11 mouse cellular contexts compared by ENCODE assay signal in the genomic region with DNA sequence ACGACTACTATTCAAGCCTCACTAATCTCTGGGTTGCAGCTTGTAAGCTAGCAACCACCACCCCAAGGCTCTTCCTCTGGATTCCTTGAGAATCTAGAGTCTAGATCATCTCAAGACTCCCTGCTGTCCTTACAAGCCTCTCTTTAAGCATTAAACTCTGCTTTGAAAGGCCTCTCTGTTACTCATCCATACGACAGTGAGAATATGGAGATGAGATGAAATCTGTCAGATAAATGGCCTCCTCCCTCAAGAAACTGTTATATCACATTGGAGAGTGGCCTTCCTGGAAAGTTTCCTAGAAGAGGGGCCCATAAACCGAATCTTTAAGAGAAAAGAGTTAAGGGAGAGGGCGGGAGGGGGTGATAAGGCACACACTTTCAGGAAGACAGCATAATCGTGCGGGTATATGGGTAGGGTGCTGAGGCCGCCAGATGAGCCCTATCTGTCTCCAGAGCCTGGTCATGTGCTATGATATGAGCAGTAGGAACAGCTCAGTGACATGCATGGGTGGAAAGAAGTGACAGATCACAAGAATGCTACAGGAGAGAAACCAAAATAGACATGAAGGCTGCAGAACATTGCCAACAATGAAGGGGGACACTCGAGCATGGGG. TPM values are rescaled to one million over a fixed set of nuclear protein-coding genes. Genes with fewer than 3 reads are reported as not detected.
A peak's percentile ranks its signal among the peaks of the same experiment; 100 is the strongest.
DNase-seq lines count a peak whose midpoint lies in the region; ATAC-seq lines count a peak whose summit lies in the region.
"Had no signal": no experiment of that assay in that cellular context is flagged by ENCODE, and none has a peak within 500 bp of the region (broad histone marks: within the 10 kb centered on the region; RNA-seq: fewer than 3 reads in every experiment).

No protein-coding gene starts in this region.

- H3K9ac ChIP-seq in liver, embryonic 12.5 days: peak overlapping the region; percentile 77

- intact Hi-C loops in heart, postnatal 36 days (cut with DNase I): no loop called here

- H3K27ac ChIP-seq in heart, embryonic 10.5 days: peak overlapping the region; percentile 74; the same call in 1 of the 2 replicates
- H3K27ac ChIP-seq in liver, embryonic 12.5 days: peak overlapping the region; percentile 100
- H3K27ac ChIP-seq: layer of hippocampus, adult 2 months had no signal

- peak; percentile 99 for ATAC-seq in liver, embryonic 12.5 days

- H3K27me3 ChIP-seq in heart, embryonic 10.5 days (ENCODE audit: insufficient read depth, poor library complexity, severe bottlenecking): no peaks in the 10 kb centered on the region
- H3K27me3 ChIP-seq in liver, embryonic 12.5 days (replicated peaks): no peaks in the 10 kb centered on the region

- WGBS in heart, embryonic 10.5 days: 55% methylated on average over 8 of the region's 8 CpGs
- WGBS in liver, embryonic 12.5 days (ENCODE audit: insufficient replicate concordance): 18% methylated on average over 8 of the region's 8 CpGs

- H3K9me3 ChIP-seq in heart, embryonic 10.5 days: no peaks in the 10 kb centered on the region
- H3K9me3 ChIP-seq in liver, embryonic 12.5 days (replicated peaks): no peaks in the 10 kb centered on the region

- H3K36me3 ChIP-seq in heart, embryonic 10.5 days: no peaks in the 10 kb centered on the region
- H3K36me3 ChIP-seq in liver, embryonic 12.5 days: no peaks in the 10 kb centered on the region

- DNase-seq in heart, embryonic 10.5 days (ENCODE audit: low spot score): peak; percentile 92
- DNase-seq in heart, postnatal 36 days: no peak
- peak; percentile 51 for DNase-seq in spleen, adult 12 weeks (ENCODE audit: low spot score)
- DNase-seq in spleen, adult 18-20 months: no peak
- no peak for DNase-seq in frontal cortex, adult 2 months (ENCODE audit: extremely low spot score in 1 of 2, low spot score in 1 of 2)
- no peak for DNase-seq in urinary bladder, adult 2 months (ENCODE audit: low spot score)
- DNase-seq in cerebellum, postnatal 14 days: no peak
- DNase-seq: lung, postnatal 14 days; right cerebral cortex, postnatal 25 days had no signal

- H3K4me1 ChIP-seq in heart, embryonic 10.5 days: no peaks in the 10 kb centered on the region
- H3K4me1 ChIP-seq in liver, embryonic 12.5 days: peaks cover 60% of the 10 kb centered on the region

- H3K4me3 ChIP-seq in heart, embryonic 10.5 days: no peak overlapping the region
- H3K4me3 ChIP-seq in liver, embryonic 12.5 days: peak overlapping the region; percentile 37
- H3K4me3 ChIP-seq: layer of hippocampus, adult 2 months had no signal

- peak overlapping the region; percentile 68 for H3K4me2 ChIP-seq in liver, embryonic 12.5 days

RNA-seq across cellular contexts. Expression of a gene that starts 45.9 kb away (rescaled TPM):
- 10.2 and 12.3 TPM in 2 replicates for polyA plus RNA-seq in heart, embryonic 10.5 days (2016; fragmentation: Nextera tagmentation; extraction: Ambion mirVana)
- total RNA-seq in heart, postnatal 36 days (2021): 1 to 10 TPM; 8.9 to 9.1 TPM
- 57.2 and 59.8 TPM in 2 replicates for polyA plus RNA-seq in liver, embryonic 12.5 days (2016; fragmentation: Nextera tagmentation; extraction: Ambion mirVana)
- polyA plus RNA-seq in frontal cortex, adult 2 months (2012; rRNA removed): 7.5 and 7.6 TPM in 2 replicates
- polyA plus RNA-seq in urinary bladder, adult 2 months (2012; rRNA removed): 5.6 and 7.2 TPM in 2 replicates

Comparison
In these comparisons a context has a peak if more than half of its experiments do, and no peak if none do; other contexts are left out.
1. DNase-seq: peak in heart, embryonic 10.5 days (single experiment) and spleen, adult 12 weeks (single experiment); none in heart, postnatal 36 days (0 of 2), spleen, adult 18-20 months (0 of 2), frontal cortex, adult 2 months (0 of 2), urinary bladder, adult 2 months (single experiment) and cerebellum, postnatal 14 days (0 of 2).